Mouse (Mus musculus): ENCODE results near the gene Sbno2. TPM values are rescaled to one million over a fixed set of nuclear protein-coding genes. Genes with fewer than 3 reads are reported as not detected.

Sbno2 gene
- polyA plus RNA-seq, 1 experiment, result 37.3 TPM

DNA sequence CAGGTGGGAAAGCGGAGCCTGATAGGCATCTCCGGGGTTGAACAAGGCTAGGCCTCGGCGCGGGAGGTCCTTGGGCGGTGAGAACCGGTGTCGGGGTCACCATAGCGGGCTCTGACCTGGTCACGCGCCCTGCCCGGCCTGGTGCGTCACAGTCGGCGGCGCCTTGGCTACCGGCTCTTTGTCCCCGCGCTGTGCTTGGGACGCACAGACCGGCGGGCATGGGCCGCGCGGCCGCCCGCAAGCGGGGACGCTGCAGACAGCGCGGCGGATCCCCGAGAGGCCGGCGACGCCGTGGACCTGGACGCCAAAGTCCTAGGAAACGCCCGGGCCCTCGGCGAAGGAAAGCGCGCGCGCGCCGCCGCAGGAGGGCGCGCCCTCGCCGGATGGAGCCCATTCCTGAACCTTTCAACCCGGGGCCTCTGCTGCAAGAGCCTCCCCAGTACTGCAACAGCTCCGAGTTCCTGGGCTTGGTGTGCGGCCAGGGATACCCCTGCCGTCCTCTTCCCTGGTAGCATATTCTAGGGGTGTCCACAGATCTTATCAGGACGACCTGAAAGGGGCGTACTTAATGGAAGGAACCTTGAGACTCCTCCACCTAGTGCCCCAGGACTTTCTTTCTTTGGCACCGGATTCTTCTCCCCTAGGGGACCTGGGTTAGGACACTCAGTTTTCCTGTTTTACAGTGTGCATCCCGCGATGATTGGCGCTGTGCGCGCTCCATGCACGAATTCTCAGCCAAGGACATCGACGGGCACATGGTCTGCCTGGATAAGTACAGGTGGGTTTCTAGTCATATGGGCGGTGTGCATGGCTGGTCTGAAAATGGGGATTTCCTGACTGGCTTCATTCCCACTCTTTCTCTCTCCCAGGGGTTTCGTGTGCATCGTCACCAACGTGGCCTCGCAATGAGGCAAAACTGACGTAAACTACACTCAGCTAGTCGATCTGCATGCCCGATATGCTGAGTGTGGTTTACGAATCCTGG, 51.2 kb downstream of the Sbno2 start:
- peak overlapping the region; percentile 86 for H3K9ac ChIP-seq (ENCODE audit: low read depth, poor library complexity, severe bottlenecking)
- H3K4me1 ChIP-seq (ENCODE audit: control insufficient read depth, insufficient read depth, low read length), result peaks cover 3% of the 10 kb centered on the region
- no peaks in the 10 kb centered on the region for H3K9me3 ChIP-seq (replicated peaks; ENCODE audit: control insufficient read depth, insufficient read depth, low read length, poor library complexity, severe bottlenecking)
- TF ChIP-seq CTCF (IDR thresholded peaks at IDR 0.05; ENCODE audit: low read depth, low read length), result no peak
- TF ChIP-seq POLR2A (IDR thresholded peaks at IDR 0.05; ENCODE audit: insufficient read depth, low read length), result no peak
- no peak for TF ChIP-seq EP300 (IDR thresholded peaks at IDR 0.05; ENCODE audit: insufficient read depth, low read depth, low read length)
- no peaks in the 10 kb centered on the region for H3K27me3 ChIP-seq (ENCODE audit: control insufficient read depth, insufficient read depth, low read length, poor library complexity, severe bottlenecking)
- H3K27ac ChIP-seq (ENCODE audit: insufficient read depth, low read length), result peak overlapping the region; percentile 42
- peak overlapping the region; percentile 93 for H3K4me3 ChIP-seq (ENCODE audit: low read depth, low read length)
- H3K36me3 ChIP-seq (ENCODE audit: control insufficient read depth, insufficient read depth, low read length, poor library complexity, severe bottlenecking), result peaks cover 20% of the 10 kb centered on the region

DNA sequence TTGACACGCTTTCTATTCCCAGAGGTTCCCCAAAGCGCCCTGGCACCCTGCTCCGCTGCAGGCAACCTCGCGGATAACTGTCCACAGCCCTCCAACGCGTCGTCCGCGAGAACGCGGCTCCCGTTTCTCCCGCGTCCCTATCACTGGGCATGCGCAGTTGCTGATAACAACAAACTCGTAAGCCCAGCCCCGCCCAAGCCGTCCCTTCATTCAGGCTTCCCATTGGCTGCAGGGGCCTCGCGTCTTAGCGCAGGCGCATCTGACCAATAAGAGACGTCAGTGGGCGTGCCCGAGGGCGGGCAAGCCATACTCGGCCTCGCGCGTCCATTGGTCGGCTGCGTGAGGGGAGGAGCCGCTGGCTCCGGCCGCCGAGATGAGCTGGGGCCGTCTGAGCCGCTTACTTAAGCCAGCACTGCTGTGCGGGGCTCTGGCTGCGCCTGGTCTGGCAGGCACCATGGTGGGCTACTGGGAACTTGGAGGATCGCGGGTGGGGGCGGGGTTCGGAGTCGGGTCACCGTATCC, 52.1 kb downstream of the Sbno2 start:
- Histone ChIP-seq H3K4me3 (ENCODE audit: low read depth, low read length) (peak overlapping the region; percentile 93), H3K9me3 (replicated peaks; ENCODE audit: control insufficient read depth, insufficient read depth, low read length, poor library complexity, severe bottlenecking) (no peaks in the 10 kb centered on the region), H3K27ac (ENCODE audit: insufficient read depth, low read length) (peak overlapping the region; percentile 99), H3K9ac (ENCODE audit: low read depth, poor library complexity, severe bottlenecking) (peak overlapping the region; percentile 86), H3K36me3 (ENCODE audit: control insufficient read depth, insufficient read depth, low read length, poor library complexity, severe bottlenecking) (peaks cover 20% of the 10 kb centered on the region), H3K27me3 (ENCODE audit: control insufficient read depth, insufficient read depth, low read length, poor library complexity, severe bottlenecking) (no peaks in the 10 kb centered on the region), H3K4me1 (ENCODE audit: control insufficient read depth, insufficient read depth, low read length) (peaks cover 6% of the 10 kb centered on the region)
- 0 out of 2 replicates have a peak, but pooled peaks have one; percentile 5 for TF ChIP-seq EP300 (IDR thresholded peaks at IDR 0.05; ENCODE audit: insufficient read depth, low read depth, low read length)
- TF ChIP-seq CTCF (IDR thresholded peaks at IDR 0.05; ENCODE audit: low read depth, low read length), result no peak
- peak; percentile 82 for TF ChIP-seq POLR2A (IDR thresholded peaks at IDR 0.05; ENCODE audit: insufficient read depth, low read length)

GRCm38 (mm10) chr10:80052374-80052764, 53.0 kb downstream of the Sbno2 start:
- peak overlapping the region; percentile 71 for H3K9ac ChIP-seq (ENCODE audit: low read depth, poor library complexity, severe bottlenecking)
- no peaks in the 10 kb centered on the region for H3K27me3 ChIP-seq (ENCODE audit: control insufficient read depth, insufficient read depth, low read length, poor library complexity, severe bottlenecking)
- H3K36me3 ChIP-seq (ENCODE audit: control insufficient read depth, insufficient read depth, low read length, poor library complexity, severe bottlenecking), result peaks cover 20% of the 10 kb centered on the region
- peaks cover 6% of the 10 kb centered on the region for H3K4me1 ChIP-seq (ENCODE audit: control insufficient read depth, insufficient read depth, low read length)
- H3K9me3 ChIP-seq (replicated peaks; ENCODE audit: control insufficient read depth, insufficient read depth, low read length, poor library complexity, severe bottlenecking), result no peaks in the 10 kb centered on the region
- no peak for TF ChIP-seq POLR2A (IDR thresholded peaks at IDR 0.05; ENCODE audit: insufficient read depth, low read length)
- TF ChIP-seq EP300 (IDR thresholded peaks at IDR 0.05; ENCODE audit: insufficient read depth, low read depth, low read length), result no peak
- TF ChIP-seq CTCF (IDR thresholded peaks at IDR 0.05; ENCODE audit: low read depth, low read length), result no peak
- H3K27ac ChIP-seq (ENCODE audit: insufficient read depth, low read length), result peak overlapping the region; percentile 99
- 0 out of 2 replicates have a peak overlapping the region, but pooled peaks have one; percentile 1 for H3K4me3 ChIP-seq (ENCODE audit: low read depth, low read length)

DNA sequence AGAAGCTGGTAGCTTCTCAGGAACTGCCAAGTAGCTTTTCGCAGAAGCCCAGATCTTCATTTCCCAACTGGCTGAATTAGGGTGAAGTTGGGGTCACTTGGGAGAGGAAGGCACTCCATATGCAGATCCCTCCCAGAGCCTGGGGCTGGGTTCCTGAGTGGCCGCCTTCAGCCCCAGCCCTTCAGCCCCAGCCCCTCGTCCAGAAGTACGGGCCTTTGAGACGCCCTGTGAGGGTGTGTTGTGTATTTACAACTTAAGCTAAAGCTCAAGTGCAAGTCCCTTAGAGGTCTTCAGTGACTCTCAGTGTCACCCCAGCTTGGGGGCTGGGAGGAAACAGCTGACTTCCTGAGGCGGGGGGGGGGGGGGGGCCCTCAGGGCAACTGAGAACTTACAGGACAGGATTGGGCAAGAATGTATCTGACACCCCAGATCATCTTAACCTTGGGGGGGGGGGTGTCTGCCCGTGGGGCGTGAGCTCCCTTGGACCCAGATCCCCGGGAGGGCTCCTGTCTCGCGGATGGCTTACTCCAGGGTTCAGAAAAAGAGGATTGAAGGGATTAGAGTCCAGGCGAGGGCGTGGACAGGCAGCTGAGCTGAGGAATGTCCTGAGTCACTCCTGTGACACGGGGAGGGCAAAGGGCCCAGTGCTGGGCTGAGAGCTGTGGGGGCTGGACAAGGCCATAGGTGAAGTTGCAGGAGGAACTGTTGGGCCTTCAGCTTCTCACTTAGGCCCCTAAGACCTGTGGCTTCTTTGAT, 53.6 kb downstream of the Sbno2 start:
- Histone ChIP-seq H3K27ac (ENCODE audit: insufficient read depth, low read length) (peak overlapping the region; percentile 99), H3K4me3 (ENCODE audit: low read depth, low read length) (no peak overlapping the region)

DNA sequence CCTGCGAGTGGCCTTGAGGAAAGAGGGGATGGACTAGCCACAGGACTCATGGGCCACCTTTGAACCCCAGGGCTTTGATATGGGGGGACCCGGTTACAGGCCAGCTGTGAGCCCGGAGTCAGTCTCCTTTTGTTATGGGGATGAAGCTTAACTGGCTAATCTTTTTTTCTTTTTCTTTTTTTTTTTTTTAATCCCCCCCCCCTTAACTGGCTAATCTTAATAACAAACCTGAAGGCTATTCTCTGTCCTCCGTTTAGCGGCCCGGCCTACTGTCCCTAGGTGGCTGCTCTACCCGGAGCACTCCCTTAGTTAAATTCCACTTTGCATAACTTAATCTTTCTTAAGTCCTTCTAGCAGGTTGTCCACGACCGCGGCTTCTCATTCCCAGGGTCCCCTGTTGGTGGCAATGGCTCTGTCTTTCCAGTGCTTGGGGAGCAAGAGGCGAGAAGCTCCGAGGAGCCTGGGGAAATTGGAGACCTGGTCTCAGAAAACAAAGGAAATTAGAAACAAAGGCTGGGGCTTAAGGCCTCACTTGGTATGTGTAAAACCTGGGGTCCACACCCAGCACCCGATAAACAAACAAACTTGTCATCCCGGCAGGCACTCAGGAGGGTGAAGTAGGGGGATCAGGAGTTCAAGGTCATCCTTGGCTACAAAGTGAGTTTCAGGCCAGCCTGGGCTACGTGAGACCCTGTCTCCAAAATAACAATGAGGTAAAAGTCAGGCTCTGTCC, 54.3 kb downstream of the Sbno2 start:
- Histone ChIP-seq H3K36me3 (ENCODE audit: control insufficient read depth, insufficient read depth, low read length, poor library complexity, severe bottlenecking) (peaks cover 10% of the 10 kb centered on the region), H3K9me3 (replicated peaks; ENCODE audit: control insufficient read depth, insufficient read depth, low read length, poor library complexity, severe bottlenecking) (no peaks in the 10 kb centered on the region), H3K4me3 (ENCODE audit: low read depth, low read length) (peak overlapping the region; percentile 9; the same call in 1 of the 2 replicates), H3K4me1 (ENCODE audit: control insufficient read depth, insufficient read depth, low read length) (peaks cover 6% of the 10 kb centered on the region), H3K27ac (ENCODE audit: insufficient read depth, low read length) (peak overlapping the region; percentile 99), H3K27me3 (ENCODE audit: control insufficient read depth, insufficient read depth, low read length, poor library complexity, severe bottlenecking) (no peaks in the 10 kb centered on the region), H3K9ac (ENCODE audit: low read depth, poor library complexity, severe bottlenecking) (peak overlapping the region; percentile 71; the same call in 1 of the 2 replicates)
- TF ChIP-seq POLR2A (IDR thresholded peaks at IDR 0.05; ENCODE audit: insufficient read depth, low read length), result no peak
- TF ChIP-seq EP300 (IDR thresholded peaks at IDR 0.05; ENCODE audit: insufficient read depth, low read depth, low read length), result peak; percentile 98

More for the DNA sequence above, 53.6 kb downstream of the Sbno2 start:
- Histone ChIP-seq H3K27me3 (ENCODE audit: control insufficient read depth, insufficient read depth, low read length, poor library complexity, severe bottlenecking) (no peaks in the 10 kb centered on the region), H3K9me3 (replicated peaks; ENCODE audit: control insufficient read depth, insufficient read depth, low read length, poor library complexity, severe bottlenecking) (no peaks in the 10 kb centered on the region), H3K36me3 (ENCODE audit: control insufficient read depth, insufficient read depth, low read length, poor library complexity, severe bottlenecking) (peaks cover 16% of the 10 kb centered on the region), H3K9ac (ENCODE audit: low read depth, poor library complexity, severe bottlenecking) (peak overlapping the region; percentile 71), H3K4me1 (ENCODE audit: control insufficient read depth, insufficient read depth, low read length) (peaks cover 6% of the 10 kb centered on the region)
- TF ChIP-seq EP300 (IDR thresholded peaks at IDR 0.05; ENCODE audit: insufficient read depth, low read depth, low read length) (peak; percentile 97), POLR2A (IDR thresholded peaks at IDR 0.05; ENCODE audit: insufficient read depth, low read length) (no peak), CTCF (IDR thresholded peaks at IDR 0.05; ENCODE audit: low read depth, low read length) (no peak)
